Mouse (Mus musculus): Measurements from ENCODE around the gene Synj2. TPM values are rescaled to one million over a fixed set of nuclear protein-coding genes. Genes with fewer than 3 reads are reported as not detected.

The Synj2 gene
- polyA plus RNA-seq, 1 experiment from 2014 or later, result 1.0 TPM

DNA sequence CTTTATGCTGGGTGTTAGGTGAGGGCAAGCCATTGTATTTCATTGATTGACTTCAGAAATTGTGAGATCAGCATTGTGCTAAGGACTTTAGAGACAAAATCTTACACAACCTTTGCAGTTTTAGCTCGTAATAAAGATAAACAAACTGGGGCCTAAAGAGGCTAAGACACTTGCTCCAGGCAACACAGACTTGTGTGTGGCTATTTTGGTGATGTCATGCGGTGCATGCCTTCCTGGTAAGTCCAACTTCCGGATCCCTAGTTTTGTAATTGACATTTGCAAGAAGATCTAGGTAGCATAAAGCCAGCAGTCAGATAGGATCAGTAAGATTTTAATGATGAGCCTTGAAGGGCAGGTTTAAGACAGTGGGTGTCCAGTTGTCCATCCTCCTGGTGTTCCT, 1.1 kb downstream of the Synj2 start:
- 86% methylated on average over 3 of the region's 3 CpGs for WGBS
- Histone ChIP-seq H3K27me3 (ENCODE audit: control insufficient read depth, insufficient read depth, low read length) (peaks cover 18% of the 10 kb centered on the region), H3K4me3 (ENCODE audit: low read depth, low read length) (no peak overlapping the region), H3K27ac (ENCODE audit: low read depth, low read length) (no peak overlapping the region), H3K4me1 (replicated peaks; ENCODE audit: control insufficient read depth, insufficient read depth, low read length) (no peaks in the 10 kb centered on the region), H3K9me3 (ENCODE audit: control insufficient read depth, low read length) (no peaks in the 10 kb centered on the region), H3K4me2 (ENCODE audit: low read depth, low read length, severe bottlenecking) (no peak overlapping the region), H3K9ac (ENCODE audit: low read length) (no peak overlapping the region), H3K36me3 (ENCODE audit: control insufficient read depth, insufficient read depth, low read length) (no peaks in the 10 kb centered on the region)
- ATAC-seq (replicated peaks; ENCODE audit: low FRiP score) (no peak), DNase-seq (ENCODE audit: low spot score) (no peak)

DNA sequence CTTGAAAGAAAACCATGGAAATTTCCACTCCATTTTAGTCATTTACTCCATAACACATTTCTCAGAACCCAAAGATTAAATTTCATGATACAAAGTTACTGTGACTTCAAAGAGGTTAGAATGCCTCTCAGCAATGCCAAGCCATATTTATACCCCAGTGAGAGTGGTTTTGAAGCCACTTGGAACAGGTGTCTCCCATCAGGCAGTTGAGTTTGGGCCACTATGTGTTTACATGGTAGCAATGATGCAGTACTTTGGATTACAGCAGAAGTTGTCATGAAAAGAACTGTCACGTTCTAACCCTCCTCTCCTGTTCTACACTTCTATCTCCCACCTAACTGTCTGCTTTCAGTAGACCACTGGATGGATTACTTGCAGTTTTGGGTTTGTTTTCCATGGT, 2.0 kb downstream of the Synj2 start:
- Histone ChIP-seq H3K4me1 (replicated peaks; ENCODE audit: control insufficient read depth, insufficient read depth, low read length) (no peaks in the 10 kb centered on the region), H3K27me3 (ENCODE audit: control insufficient read depth, insufficient read depth, low read length) (peaks cover 18% of the 10 kb centered on the region), H3K9me3 (ENCODE audit: control insufficient read depth, low read length) (no peaks in the 10 kb centered on the region), H3K4me3 (ENCODE audit: low read depth, low read length) (no peak overlapping the region), H3K36me3 (ENCODE audit: control insufficient read depth, insufficient read depth, low read length) (no peaks in the 10 kb centered on the region), H3K27ac (ENCODE audit: low read depth, low read length) (no peak overlapping the region), H3K4me2 (ENCODE audit: low read depth, low read length, severe bottlenecking) (no peak overlapping the region), H3K9ac (ENCODE audit: low read length) (no peak overlapping the region)
- DNase-seq (ENCODE audit: low spot score), result no peak
- ATAC-seq (replicated peaks; ENCODE audit: low FRiP score), result no peak
- WGBS, result 77% methylated on average over 1 of the region's 1 CpGs

DNA sequence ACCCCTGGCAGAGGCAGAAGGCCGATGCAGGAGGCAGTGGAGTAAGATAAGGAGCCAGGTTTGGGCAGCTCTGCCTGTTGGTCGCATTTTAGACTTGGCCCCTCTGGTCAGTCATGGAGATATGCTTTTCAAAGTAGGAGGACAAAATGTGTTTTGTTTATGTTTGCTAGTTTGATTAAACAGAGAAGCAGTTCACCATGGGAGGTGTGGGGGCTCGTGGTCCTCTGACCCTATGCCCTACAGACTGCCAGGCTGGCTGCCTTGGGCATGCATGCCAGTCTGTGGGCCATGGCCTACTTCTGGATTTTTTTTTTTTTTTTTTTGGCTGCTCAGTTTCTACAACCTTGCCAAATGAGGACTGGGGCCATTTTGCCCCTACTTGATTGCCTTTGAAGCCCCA, 6.0 kb downstream of the Synj2 start:
- Histone ChIP-seq H3K4me2 (ENCODE audit: low read depth, low read length, severe bottlenecking) (no peak overlapping the region), H3K27me3 (ENCODE audit: control insufficient read depth, insufficient read depth, low read length) (peaks cover 2% of the 10 kb centered on the region; the same call in 1 of the 2 replicates), H3K27ac (ENCODE audit: low read depth, low read length) (no peak overlapping the region), H3K36me3 (ENCODE audit: control insufficient read depth, insufficient read depth, low read length) (no peaks in the 10 kb centered on the region), H3K4me3 (ENCODE audit: low read depth, low read length) (no peak overlapping the region), H3K9ac (ENCODE audit: low read length) (no peak overlapping the region), H3K4me1 (replicated peaks; ENCODE audit: control insufficient read depth, insufficient read depth, low read length) (no peaks in the 10 kb centered on the region), H3K9me3 (ENCODE audit: control insufficient read depth, low read length) (no peaks in the 10 kb centered on the region)
- DNase-seq (ENCODE audit: low spot score) (no peak), ATAC-seq (replicated peaks; ENCODE audit: low FRiP score) (no peak)
- 80% methylated on average over 3 of the region's 3 CpGs for WGBS

DNA sequence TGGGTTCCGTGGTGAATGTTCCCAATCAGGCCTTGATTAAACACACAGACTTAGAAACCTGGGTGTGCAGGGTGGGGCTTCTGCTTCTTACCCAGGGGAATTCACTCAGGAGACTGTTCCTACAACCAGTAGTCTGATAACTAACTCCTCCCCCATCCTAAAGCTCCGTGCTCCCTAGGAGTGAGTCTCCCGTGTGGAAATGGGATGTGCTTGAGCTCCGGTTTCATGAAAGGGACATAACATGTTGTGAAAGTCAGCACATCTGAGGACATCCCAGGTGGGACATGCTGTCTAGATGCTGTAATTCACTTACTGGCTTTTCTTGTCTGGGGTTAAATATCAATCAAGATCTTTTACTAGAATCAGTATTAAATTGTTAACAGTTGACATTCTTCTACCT, 11.4 kb downstream of the Synj2 start:
- no peak overlapping the region for H3K27ac ChIP-seq (ENCODE audit: low read depth, low read length)
- 92% methylated on average over 4 of the region's 4 CpGs for WGBS
- DNase-seq (ENCODE audit: low spot score), result no peak
- H3K27me3 ChIP-seq (ENCODE audit: control insufficient read depth, insufficient read depth, low read length), result no peaks in the 10 kb centered on the region
- no peak overlapping the region for H3K4me3 ChIP-seq (ENCODE audit: low read depth, low read length)
- ATAC-seq (replicated peaks; ENCODE audit: low FRiP score), result no peak
- H3K36me3 ChIP-seq (ENCODE audit: control insufficient read depth, insufficient read depth, low read length), result no peaks in the 10 kb centered on the region
- H3K9me3 ChIP-seq (ENCODE audit: control insufficient read depth, low read length), result no peaks in the 10 kb centered on the region
- H3K4me2 ChIP-seq (ENCODE audit: low read depth, low read length, severe bottlenecking), result no peak overlapping the region
- no peak overlapping the region for H3K9ac ChIP-seq (ENCODE audit: low read length)
- no peaks in the 10 kb centered on the region for H3K4me1 ChIP-seq (replicated peaks; ENCODE audit: control insufficient read depth, insufficient read depth, low read length)

GRCm38 (mm10) chr17:5956350-5957000, 15.4 kb downstream of the Synj2 start:
- H3K27ac ChIP-seq (ENCODE audit: low read depth, low read length), result no peak overlapping the region
- no peaks in the 10 kb centered on the region for H3K27me3 ChIP-seq (ENCODE audit: control insufficient read depth, insufficient read depth, low read length)
- no peaks in the 10 kb centered on the region for H3K4me1 ChIP-seq (replicated peaks; ENCODE audit: control insufficient read depth, insufficient read depth, low read length)
- ATAC-seq (replicated peaks; ENCODE audit: low FRiP score) (no peak), DNase-seq (ENCODE audit: low spot score) (no peak)
- WGBS, result 79% methylated on average over 2 of the region's 2 CpGs
- H3K36me3 ChIP-seq (ENCODE audit: control insufficient read depth, insufficient read depth, low read length), result no peaks in the 10 kb centered on the region
- H3K9ac ChIP-seq (ENCODE audit: low read length), result no peak overlapping the region
- no peak overlapping the region for H3K4me3 ChIP-seq (ENCODE audit: low read depth, low read length)
- H3K9me3 ChIP-seq (ENCODE audit: control insufficient read depth, low read length), result no peaks in the 10 kb centered on the region
- H3K4me2 ChIP-seq (ENCODE audit: low read depth, low read length, severe bottlenecking), result no peak overlapping the region

- Histone ChIP-seq H3K36me3 (ENCODE audit: control insufficient read depth, insufficient read depth, low read length) (no peaks in the 10 kb centered on the region), H3K9me3 (ENCODE audit: control insufficient read depth, low read length) (no peaks in the 10 kb centered on the region), H3K4me1 (replicated peaks; ENCODE audit: control insufficient read depth, insufficient read depth, low read length) (no peaks in the 10 kb centered on the region), H3K4me2 (ENCODE audit: low read depth, low read length, severe bottlenecking) (no peak overlapping the region), H3K4me3 (ENCODE audit: low read depth, low read length) (no peak overlapping the region), H3K27me3 (ENCODE audit: control insufficient read depth, insufficient read depth, low read length) (no peaks in the 10 kb centered on the region), H3K27ac (ENCODE audit: low read depth, low read length) (no peak overlapping the region), H3K9ac (ENCODE audit: low read length) (no peak overlapping the region)
- WGBS, result 75% methylated on average over 3 of the region's 3 CpGs
- DNase-seq (ENCODE audit: low spot score) (no peak), ATAC-seq (replicated peaks; ENCODE audit: low FRiP score) (no peak)
These were observed 16.0 kb downstream of the Synj2 start for GRCm38 (mm10) chr17:5957097-5957496.

GRCm38 (mm10) chr17:5958229-5958628, 17.1 kb downstream of the Synj2 start:
- DNase-seq (ENCODE audit: low spot score), result no peak
- H3K4me2 ChIP-seq (ENCODE audit: low read depth, low read length, severe bottlenecking), result no peak overlapping the region
- ATAC-seq (replicated peaks; ENCODE audit: low FRiP score), result no peak
- H3K4me1 ChIP-seq (replicated peaks; ENCODE audit: control insufficient read depth, insufficient read depth, low read length), result no peaks in the 10 kb centered on the region
- no peaks in the 10 kb centered on the region for H3K36me3 ChIP-seq (ENCODE audit: control insufficient read depth, insufficient read depth, low read length)
- no peak overlapping the region for H3K9ac ChIP-seq (ENCODE audit: low read length)
- H3K9me3 ChIP-seq (ENCODE audit: control insufficient read depth, low read length), result no peaks in the 10 kb centered on the region
- 94% methylated on average over 5 of the region's 5 CpGs for WGBS
- no peak overlapping the region for H3K4me3 ChIP-seq (ENCODE audit: low read depth, low read length)
- H3K27ac ChIP-seq (ENCODE audit: low read depth, low read length), result no peak overlapping the region
- no peaks in the 10 kb centered on the region for H3K27me3 ChIP-seq (ENCODE audit: control insufficient read depth, insufficient read depth, low read length)

GRCm38 (mm10) chr17:5958636-5959035, 17.6 kb downstream of the Synj2 start:
- Histone ChIP-seq H3K9me3 (ENCODE audit: control insufficient read depth, low read length) (no peaks in the 10 kb centered on the region), H3K27ac (ENCODE audit: low read depth, low read length) (no peak overlapping the region), H3K9ac (ENCODE audit: low read length) (no peak overlapping the region), H3K36me3 (ENCODE audit: control insufficient read depth, insufficient read depth, low read length) (no peaks in the 10 kb centered on the region), H3K4me1 (replicated peaks; ENCODE audit: control insufficient read depth, insufficient read depth, low read length) (no peaks in the 10 kb centered on the region), H3K27me3 (ENCODE audit: control insufficient read depth, insufficient read depth, low read length) (no peaks in the 10 kb centered on the region), H3K4me2 (ENCODE audit: low read depth, low read length, severe bottlenecking) (no peak overlapping the region), H3K4me3 (ENCODE audit: low read depth, low read length) (no peak overlapping the region)
- DNase-seq (ENCODE audit: low spot score) (no peak), ATAC-seq (replicated peaks; ENCODE audit: low FRiP score) (no peak)
- WGBS, result 84% methylated on average over 10 of the region's 10 CpGs

- no peak overlapping the region for H3K4me2 ChIP-seq (ENCODE audit: low read depth, low read length, severe bottlenecking)
- H3K27ac ChIP-seq (ENCODE audit: low read depth, low read length), result no peak overlapping the region
- DNase-seq (ENCODE audit: low spot score), result peak; percentile 47
- no peaks in the 10 kb centered on the region for H3K27me3 ChIP-seq (ENCODE audit: control insufficient read depth, insufficient read depth, low read length)
- no peak for ATAC-seq (replicated peaks; ENCODE audit: low FRiP score)
- no peaks in the 10 kb centered on the region for H3K9me3 ChIP-seq (ENCODE audit: control insufficient read depth, low read length)
- no peaks in the 10 kb centered on the region for H3K4me1 ChIP-seq (replicated peaks; ENCODE audit: control insufficient read depth, insufficient read depth, low read length)
- H3K36me3 ChIP-seq (ENCODE audit: control insufficient read depth, insufficient read depth, low read length), result no peaks in the 10 kb centered on the region
- WGBS, result 77% methylated on average over 7 of the region's 7 CpGs
- H3K9ac ChIP-seq (ENCODE audit: low read length), result no peak overlapping the region
- H3K4me3 ChIP-seq (ENCODE audit: low read depth, low read length), result no peak overlapping the region
These were observed 18.0 kb downstream of the Synj2 start for GRCm38 (mm10) chr17:5959096-5959495.

All from forebrain, embryonic 11.5 days (tissue).